Mouse (Mus musculus): ENCODE measurements at regions not wholly inside any gene's neighbourhood (a gene's known extent, or its start where the extent isn't known, plus 50 kb on each side); places are given as distances from the start of the nearest gene placed in this dataset.

- WGBS = 79% methylated on average over 6 of the region's 6 CpGs
- Histone ChIP-seq H3K4me3 (no peak overlapping the region), H3K9ac (no peak overlapping the region), H3K36me3 (no peaks in the 10 kb centered on the region), H3K4me1 (replicated peaks) (peaks cover 5% of the 10 kb centered on the region), H3K9me3 (replicated peaks) (no peaks in the 10 kb centered on the region), H3K27ac (ENCODE audit: poor library complexity, severe bottlenecking) (no peak overlapping the region), H3K27me3 (replicated peaks) (no peaks in the 10 kb centered on the region), H3K4me2 (no peak overlapping the region)
- no peak for ATAC-seq (ENCODE audit: insufficient number of reproducible peaks, low FRiP score)
These were observed 194.5 kb downstream of the Gm5426 start for GRCm38 (mm10) chr10:96330639-96331487.

- Histone ChIP-seq H3K4me3 (no peak overlapping the region), H3K9me3 (replicated peaks) (no peaks in the 10 kb centered on the region), H3K27me3 (replicated peaks) (no peaks in the 10 kb centered on the region), H3K9ac (no peak overlapping the region), H3K4me2 (no peak overlapping the region), H3K27ac (ENCODE audit: poor library complexity, severe bottlenecking) (no peak overlapping the region), H3K4me1 (replicated peaks) (peaks cover 5% of the 10 kb centered on the region), H3K36me3 (no peaks in the 10 kb centered on the region)
- 71% methylated on average over 10 of the region's 10 CpGs for WGBS
- ATAC-seq (ENCODE audit: insufficient number of reproducible peaks, low FRiP score) = no peak
These were observed 196.4 kb downstream of the Gm5426 start for GRCm38 (mm10) chr10:96332731-96333201.

DNA sequence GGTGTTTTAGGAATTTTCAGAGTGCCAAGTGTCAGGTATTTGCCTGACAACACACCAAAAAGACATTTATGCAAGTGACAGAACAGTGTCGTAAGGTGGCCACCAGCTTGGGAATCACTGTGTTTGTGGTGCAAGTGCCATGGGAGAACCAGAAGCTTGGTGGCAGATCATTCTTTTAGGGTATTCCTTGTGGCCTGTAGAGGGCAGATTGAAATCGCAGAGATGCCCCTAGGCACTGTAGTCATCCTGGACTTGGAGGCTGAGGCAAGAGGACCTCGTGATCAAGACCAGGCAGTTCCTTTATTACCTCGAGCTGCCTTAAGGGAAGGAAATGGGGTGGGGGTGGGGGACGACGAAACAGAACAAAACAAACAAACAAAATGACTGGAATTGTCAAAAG is 196.8 kb downstream of the Gm5426 start:
- WGBS = 63% methylated on average over 6 of the region's 6 CpGs
- Histone ChIP-seq H3K36me3 (no peaks in the 10 kb centered on the region), H3K9ac (no peak overlapping the region), H3K27ac (ENCODE audit: poor library complexity, severe bottlenecking) (no peak overlapping the region), H3K4me3 (no peak overlapping the region), H3K4me1 (replicated peaks) (peaks cover 5% of the 10 kb centered on the region), H3K27me3 (replicated peaks) (no peaks in the 10 kb centered on the region), H3K9me3 (replicated peaks) (no peaks in the 10 kb centered on the region), H3K4me2 (no peak overlapping the region)
- no peak for ATAC-seq (ENCODE audit: insufficient number of reproducible peaks, low FRiP score)

DNA sequence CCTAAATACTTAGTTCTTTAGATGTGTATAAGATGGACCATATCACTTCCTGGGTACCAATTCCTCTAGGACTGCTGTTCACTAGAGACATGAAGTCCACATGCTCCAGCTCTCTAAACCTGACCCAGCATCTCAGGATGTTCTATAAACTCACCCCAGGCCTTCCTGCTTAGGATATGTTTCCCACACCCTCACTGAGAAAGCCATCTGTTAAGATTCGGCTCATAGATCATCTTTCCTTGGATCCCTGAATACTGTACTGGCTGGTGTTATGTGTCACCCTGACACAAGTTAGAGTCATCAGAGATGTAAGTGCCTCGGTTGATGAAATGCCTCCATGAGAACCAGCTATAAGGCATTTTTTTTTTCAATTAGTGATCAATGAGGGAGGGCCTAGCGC is 199.9 kb downstream of the Gm5426 start:
- Histone ChIP-seq H3K4me2 (no peak overlapping the region), H3K4me3 (no peak overlapping the region), H3K36me3 (no peaks in the 10 kb centered on the region), H3K4me1 (replicated peaks) (peaks cover 5% of the 10 kb centered on the region), H3K27me3 (replicated peaks) (no peaks in the 10 kb centered on the region), H3K9me3 (replicated peaks) (no peaks in the 10 kb centered on the region), H3K9ac (no peak overlapping the region), H3K27ac (ENCODE audit: poor library complexity, severe bottlenecking) (no peak overlapping the region)
- WGBS = 91% methylated on average over 3 of the region's 3 CpGs
- ATAC-seq (ENCODE audit: insufficient number of reproducible peaks, low FRiP score) = no peak

DNA sequence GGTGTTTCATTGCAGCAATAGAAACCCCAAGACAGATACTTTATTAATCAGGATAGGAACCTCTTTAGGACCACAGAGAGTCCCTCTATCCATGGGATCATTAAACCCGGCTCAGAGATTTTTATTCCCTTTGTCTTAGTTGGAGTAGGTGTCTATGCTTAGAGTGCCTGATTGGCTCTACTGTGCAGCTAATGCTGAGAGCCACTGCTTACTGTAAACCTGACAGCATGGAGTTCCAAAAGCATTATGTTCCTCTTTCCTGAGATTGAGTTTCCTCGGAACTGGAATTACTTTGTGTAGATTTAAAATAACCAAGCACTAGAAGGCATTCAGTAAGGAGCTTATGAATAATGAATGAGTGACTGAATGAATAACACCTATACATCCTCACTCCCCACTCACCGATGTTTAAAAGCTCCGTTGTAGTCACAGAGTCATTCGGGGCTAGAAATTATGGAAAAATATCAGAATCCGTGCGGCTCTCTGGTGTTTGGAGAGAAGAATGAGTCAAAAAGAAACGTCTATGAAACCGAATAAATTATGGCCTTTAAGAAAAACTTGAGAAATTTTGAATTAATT is 200.8 kb downstream of the Gm5426 start:
- no peak overlapping the region for H3K27ac ChIP-seq (ENCODE audit: poor library complexity, severe bottlenecking)
- H3K9ac ChIP-seq = no peak overlapping the region
- no peaks in the 10 kb centered on the region for H3K9me3 ChIP-seq (replicated peaks)
- WGBS = 85% methylated on average over 9 of the region's 9 CpGs
- peaks cover 5% of the 10 kb centered on the region for H3K4me1 ChIP-seq (replicated peaks)
- H3K4me3 ChIP-seq = no peak overlapping the region
- no peaks in the 10 kb centered on the region for H3K36me3 ChIP-seq
- ATAC-seq (ENCODE audit: insufficient number of reproducible peaks, low FRiP score) = no peak
- no peak overlapping the region for H3K4me2 ChIP-seq
- H3K27me3 ChIP-seq (replicated peaks) = no peaks in the 10 kb centered on the region

GRCm38 (mm10) chr10:96337797-96338608 is 201.6 kb downstream of the Gm5426 start:
- no peak for ATAC-seq (ENCODE audit: insufficient number of reproducible peaks, low FRiP score)

DNA sequence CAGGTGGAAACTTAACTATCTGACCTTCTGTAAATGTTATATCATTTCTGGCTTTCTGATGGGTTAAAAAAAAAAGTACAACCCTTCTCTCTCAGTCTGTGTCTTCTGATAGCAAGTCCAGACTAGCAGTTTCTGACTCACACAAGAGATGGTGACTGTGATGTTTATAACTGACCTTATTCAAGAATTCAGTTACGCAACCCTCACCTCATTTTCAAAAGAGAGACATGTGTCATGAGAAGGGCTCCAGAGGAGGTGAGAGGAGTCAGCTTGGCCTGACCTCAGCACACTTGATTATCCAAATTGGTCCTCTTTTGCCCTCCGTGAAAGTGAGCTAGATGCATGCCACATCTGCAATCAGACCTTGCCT is 202.2 kb downstream of the Gm5426 start:
- H3K27ac ChIP-seq (ENCODE audit: poor library complexity, severe bottlenecking) = no peak overlapping the region
- ATAC-seq (ENCODE audit: insufficient number of reproducible peaks, low FRiP score) = no peak

More at GRCm38 (mm10) chr10:96337797-96338608, 201.6 kb downstream of the Gm5426 start:
- Histone ChIP-seq H3K9me3 (replicated peaks) (no peaks in the 10 kb centered on the region), H3K4me2 (no peak overlapping the region), H3K27ac (ENCODE audit: poor library complexity, severe bottlenecking) (no peak overlapping the region), H3K36me3 (no peaks in the 10 kb centered on the region), H3K9ac (no peak overlapping the region), H3K4me3 (no peak overlapping the region), H3K27me3 (replicated peaks) (no peaks in the 10 kb centered on the region), H3K4me1 (replicated peaks) (no peaks in the 10 kb centered on the region)
- 66% methylated on average over 7 of the region's 7 CpGs for WGBS

GRCm38 (mm10) chr10:96342476-96342875 is 206.1 kb downstream of the Gm5426 start:
- Histone ChIP-seq H3K9me3 (replicated peaks) (no peaks in the 10 kb centered on the region), H3K36me3 (no peaks in the 10 kb centered on the region), H3K9ac (no peak overlapping the region), H3K4me1 (replicated peaks) (no peaks in the 10 kb centered on the region), H3K4me2 (no peak overlapping the region), H3K27ac (ENCODE audit: poor library complexity, severe bottlenecking) (no peak overlapping the region), H3K4me3 (no peak overlapping the region), H3K27me3 (replicated peaks) (no peaks in the 10 kb centered on the region)
- no peak for ATAC-seq (ENCODE audit: insufficient number of reproducible peaks, low FRiP score)
- 68% methylated on average over 3 of the region's 3 CpGs for WGBS

More for the DNA sequence above, 202.2 kb downstream of the Gm5426 start:
- H3K9ac ChIP-seq = no peak overlapping the region
- no peaks in the 10 kb centered on the region for H3K27me3 ChIP-seq (replicated peaks)
- H3K36me3 ChIP-seq = no peaks in the 10 kb centered on the region
- no peak overlapping the region for H3K4me3 ChIP-seq
- H3K4me2 ChIP-seq = no peak overlapping the region
- H3K9me3 ChIP-seq (replicated peaks) = no peaks in the 10 kb centered on the region
- WGBS = 65% methylated on average over 2 of the region's 2 CpGs
- no peaks in the 10 kb centered on the region for H3K4me1 ChIP-seq (replicated peaks)

- 87% methylated on average over 2 of the region's 2 CpGs for WGBS
- no peaks in the 10 kb centered on the region for H3K36me3 ChIP-seq
- H3K27ac ChIP-seq (ENCODE audit: poor library complexity, severe bottlenecking) = no peak overlapping the region
- no peaks in the 10 kb centered on the region for H3K4me1 ChIP-seq (replicated peaks)
- no peak for ATAC-seq (ENCODE audit: insufficient number of reproducible peaks, low FRiP score)
- no peak overlapping the region for H3K4me2 ChIP-seq
- H3K4me3 ChIP-seq = no peak overlapping the region
- H3K27me3 ChIP-seq (replicated peaks) = no peaks in the 10 kb centered on the region
- no peaks in the 10 kb centered on the region for H3K9me3 ChIP-seq (replicated peaks)
- H3K9ac ChIP-seq = no peak overlapping the region
These were observed 207.3 kb downstream of the Gm5426 start for GRCm38 (mm10) chr10:96343666-96344065.

GRCm38 (mm10) chr10:96350692-96351091 is 214.3 kb downstream of the Gm5426 start:
- Histone ChIP-seq H3K27ac (ENCODE audit: poor library complexity, severe bottlenecking) (no peak overlapping the region), H3K27me3 (replicated peaks) (no peaks in the 10 kb centered on the region), H3K4me1 (replicated peaks) (no peaks in the 10 kb centered on the region), H3K4me2 (no peak overlapping the region), H3K4me3 (no peak overlapping the region), H3K36me3 (no peaks in the 10 kb centered on the region), H3K9ac (no peak overlapping the region), H3K9me3 (replicated peaks) (no peaks in the 10 kb centered on the region)
- 37% methylated on average over 4 of the region's 4 CpGs for WGBS
- ATAC-seq (ENCODE audit: insufficient number of reproducible peaks, low FRiP score) = no peak

- Histone ChIP-seq H3K27me3 (replicated peaks) (no peaks in the 10 kb centered on the region), H3K9me3 (replicated peaks) (no peaks in the 10 kb centered on the region), H3K36me3 (no peaks in the 10 kb centered on the region), H3K27ac (ENCODE audit: poor library complexity, severe bottlenecking) (no peak overlapping the region), H3K4me2 (no peak overlapping the region), H3K9ac (no peak overlapping the region), H3K4me3 (no peak overlapping the region), H3K4me1 (replicated peaks) (no peaks in the 10 kb centered on the region)
- 75% methylated on average over 7 of the region's 7 CpGs for WGBS
- no peak for ATAC-seq (ENCODE audit: insufficient number of reproducible peaks, low FRiP score)
These were observed 214.9 kb downstream of the Gm5426 start for GRCm38 (mm10) chr10:96351320-96351719.
